Mouse (Mus musculus): ENCODE measurements at regions not wholly inside any gene's neighbourhood (a gene's known extent, or its start where the extent isn't known, plus 50 kb on each side); places are given as distances from the start of the nearest gene placed in this dataset.

DNA sequence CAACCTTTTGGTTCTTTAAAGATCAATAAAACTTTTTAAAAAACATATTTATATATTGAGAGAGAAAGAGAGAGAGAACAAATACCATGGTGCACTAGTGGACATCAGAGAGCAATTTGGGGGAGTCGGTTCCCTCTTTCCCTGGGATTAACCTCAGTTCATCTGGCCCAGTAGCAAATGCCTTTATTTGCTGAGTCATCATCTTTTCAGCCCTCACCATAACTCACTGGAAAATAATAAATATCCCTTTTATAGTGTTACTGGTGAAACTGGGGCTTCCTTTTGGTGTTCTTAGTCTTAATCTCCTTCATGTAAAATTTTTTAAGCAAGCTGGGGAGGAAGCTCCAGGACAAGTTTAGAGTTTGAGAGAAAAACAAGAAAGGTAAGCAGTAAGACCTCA is 105.3 kb upstream of the Arg1 start:
- DNase-seq (ENCODE audit: low read depth, low spot score): no peak

DNA sequence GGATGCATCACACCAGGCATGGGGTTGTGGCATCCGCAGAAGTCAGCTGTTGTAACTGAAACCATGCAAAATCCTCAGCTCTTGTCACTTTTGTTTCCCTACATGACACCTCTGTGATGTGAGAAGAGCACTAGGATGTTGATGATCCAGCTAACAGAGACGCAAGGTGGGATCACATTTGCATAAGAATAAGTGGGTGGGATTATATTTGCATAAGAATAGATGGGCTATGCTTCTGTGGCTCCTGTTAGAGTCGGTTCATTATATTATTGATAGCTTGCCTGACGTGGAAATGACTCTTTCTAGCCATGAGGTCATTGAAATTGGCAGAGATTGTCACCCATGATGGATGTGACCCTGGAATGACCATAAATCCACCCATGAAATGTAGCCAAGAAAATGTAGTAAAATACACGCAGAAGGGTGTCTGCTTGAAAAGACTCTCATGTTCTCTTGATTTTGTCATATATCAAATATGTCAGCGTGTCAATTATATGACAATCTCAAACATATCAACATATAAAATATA is 102.2 kb upstream of the Arg1 start:
- no peak for DNase-seq (ENCODE audit: low read depth, low spot score)

DNA sequence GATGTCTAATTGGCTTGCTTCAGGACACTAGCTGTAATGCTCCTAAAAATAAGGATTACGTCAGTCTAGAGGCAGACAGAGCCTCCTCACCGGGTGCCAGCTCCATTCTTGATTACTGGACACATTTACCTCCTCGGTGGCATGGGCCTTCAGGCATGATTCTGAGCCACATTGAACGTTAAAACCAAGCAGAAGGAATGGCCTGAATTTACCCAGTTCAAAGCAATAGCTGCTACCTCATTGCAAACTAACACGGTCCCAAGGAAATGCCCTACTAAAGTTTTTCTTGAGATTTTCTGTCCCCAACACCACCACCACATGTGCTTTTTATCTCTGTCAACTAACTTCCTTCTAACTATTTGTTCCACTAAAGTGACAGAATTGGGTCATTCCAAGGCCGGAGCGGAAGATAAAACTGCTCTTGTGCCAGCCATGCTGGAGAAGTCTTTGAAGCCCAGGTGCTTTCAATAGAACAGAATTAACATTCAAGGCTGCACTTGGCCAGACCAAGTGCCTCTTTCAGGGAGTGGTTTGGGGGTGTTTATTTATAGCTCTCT is 96.4 kb upstream of the Arg1 start:
- DNase-seq (ENCODE audit: low read depth, low spot score): no peak

DNA sequence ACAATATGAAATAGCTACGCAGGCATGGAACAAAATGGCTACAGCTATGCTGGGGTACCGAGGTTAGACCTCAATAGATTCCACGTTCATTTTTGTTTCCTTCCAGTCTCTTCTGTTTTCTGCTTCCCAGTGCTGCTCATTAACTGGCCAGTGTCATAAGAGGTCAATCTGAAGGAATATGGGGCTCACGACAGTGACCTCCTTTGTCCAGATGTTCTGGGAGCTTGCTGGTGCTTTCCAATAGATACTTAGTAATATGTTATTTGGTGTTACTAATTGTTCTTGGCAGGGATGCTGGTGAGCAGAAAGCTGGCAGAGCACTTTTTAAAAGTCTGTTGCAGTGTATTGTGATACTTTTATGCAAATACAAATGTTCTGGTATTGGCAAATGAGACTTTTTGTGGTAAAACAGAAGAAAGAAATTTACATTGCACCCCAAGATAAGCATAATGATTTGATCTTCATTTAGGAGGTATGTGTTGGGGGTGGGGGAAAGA is 95.8 kb upstream of the Arg1 start:
- no peak for DNase-seq (ENCODE audit: low read depth, low spot score)

DNA sequence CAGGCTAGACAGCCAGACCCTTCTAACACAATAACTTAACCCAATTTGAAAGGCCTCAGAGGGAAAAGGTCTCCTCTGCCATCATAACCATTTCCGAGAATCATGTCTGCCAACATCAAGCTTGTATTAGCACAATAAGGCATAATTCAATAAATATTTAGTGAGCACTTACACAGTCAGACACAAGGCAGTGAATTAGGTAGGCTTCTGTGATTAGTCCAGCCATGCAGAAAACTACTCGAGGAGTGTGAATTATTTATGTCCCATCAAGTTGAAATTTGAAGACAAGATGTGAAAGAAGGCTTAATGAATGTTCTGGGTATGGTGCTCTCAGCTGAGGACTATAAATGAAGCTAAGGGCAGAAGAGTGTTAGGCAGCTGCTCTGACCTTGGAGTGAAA is 91.7 kb upstream of the Arg1 start:
- DNase-seq (ENCODE audit: low read depth, low spot score): no peak

DNA sequence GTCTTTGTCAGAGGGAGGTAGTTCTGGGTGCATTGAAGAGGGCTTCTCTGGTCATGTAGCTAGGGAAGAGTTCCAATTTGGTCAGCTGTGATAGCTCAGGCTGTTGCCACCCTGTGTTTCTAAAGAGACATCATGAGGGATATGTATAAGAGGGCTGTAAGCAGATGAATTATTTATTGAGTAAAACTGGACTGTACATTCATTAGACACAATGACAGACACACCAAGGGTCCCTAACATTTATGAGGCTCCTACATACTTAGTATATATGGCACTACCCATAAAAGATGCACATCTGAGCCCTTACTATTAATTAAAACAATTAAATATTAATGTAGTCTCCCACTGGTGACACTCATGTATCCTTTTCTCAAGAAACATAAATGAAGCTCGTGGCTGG is 90.6 kb upstream of the Arg1 start:
- DNase-seq (ENCODE audit: low read depth, low spot score): no peak

DNA sequence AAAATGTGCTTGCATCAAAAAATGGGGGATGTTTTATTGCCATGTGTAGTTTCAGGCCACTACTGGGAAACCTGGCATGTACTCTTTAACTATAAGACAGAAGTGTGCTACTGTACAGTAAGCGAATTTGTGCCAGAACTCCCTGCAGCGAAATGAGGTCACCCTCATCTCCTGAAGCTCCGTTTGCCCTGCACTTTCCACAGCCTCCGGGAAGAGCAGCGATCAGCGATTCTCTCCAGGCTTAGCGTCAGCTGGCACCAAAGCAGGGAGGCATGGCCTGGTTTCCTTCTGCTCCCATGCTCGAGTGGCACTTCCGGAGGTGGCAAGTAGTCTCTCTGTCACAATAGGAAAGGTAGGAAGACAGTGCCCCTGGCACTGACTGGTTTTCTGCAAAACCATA is 88.8 kb upstream of the Arg1 start:
- DNase-seq (ENCODE audit: low read depth, low spot score): no peak

DNA sequence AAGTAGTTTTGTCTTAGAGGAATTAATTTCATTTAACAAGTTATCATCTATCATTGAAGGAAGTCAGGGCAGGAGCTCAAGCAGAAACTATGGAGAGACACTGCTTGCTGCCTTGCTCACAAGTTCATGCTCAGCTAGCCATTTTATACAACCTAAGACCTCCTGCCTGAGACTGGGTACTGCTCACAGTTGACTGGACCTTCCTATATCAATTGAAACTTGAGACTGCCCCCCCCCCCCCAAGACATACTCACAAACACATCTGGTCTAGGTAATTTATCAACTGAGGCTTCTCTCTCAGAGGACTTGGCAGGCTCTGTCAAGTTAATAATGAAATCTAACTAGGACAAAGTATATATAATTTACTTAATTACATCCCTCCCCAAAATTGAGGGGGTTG is 84.8 kb upstream of the Arg1 start:
- no peak for DNase-seq (ENCODE audit: low read depth, low spot score)

DNA sequence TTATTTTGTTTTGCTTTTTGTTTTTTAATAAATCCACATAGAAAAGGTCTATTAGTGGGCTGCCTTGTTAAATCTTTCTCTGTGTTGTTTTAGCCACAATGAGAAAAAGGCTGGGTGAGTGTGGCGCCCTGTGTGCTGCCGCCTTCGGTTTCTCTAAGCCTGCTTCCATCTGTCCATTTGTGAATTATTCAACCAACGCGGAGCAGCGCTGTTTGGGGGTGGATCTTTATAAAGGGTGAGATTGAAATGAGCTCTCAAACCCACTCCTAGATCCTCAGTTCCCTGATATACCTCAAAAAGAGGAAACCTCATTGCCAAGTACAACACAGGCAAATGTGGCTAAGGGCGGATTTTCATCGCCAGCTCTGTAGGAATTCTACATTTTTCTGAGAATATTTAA is 74.0 kb upstream of the Arg1 start:
- DNase-seq (ENCODE audit: low read depth, low spot score): peak; percentile 88

DNA sequence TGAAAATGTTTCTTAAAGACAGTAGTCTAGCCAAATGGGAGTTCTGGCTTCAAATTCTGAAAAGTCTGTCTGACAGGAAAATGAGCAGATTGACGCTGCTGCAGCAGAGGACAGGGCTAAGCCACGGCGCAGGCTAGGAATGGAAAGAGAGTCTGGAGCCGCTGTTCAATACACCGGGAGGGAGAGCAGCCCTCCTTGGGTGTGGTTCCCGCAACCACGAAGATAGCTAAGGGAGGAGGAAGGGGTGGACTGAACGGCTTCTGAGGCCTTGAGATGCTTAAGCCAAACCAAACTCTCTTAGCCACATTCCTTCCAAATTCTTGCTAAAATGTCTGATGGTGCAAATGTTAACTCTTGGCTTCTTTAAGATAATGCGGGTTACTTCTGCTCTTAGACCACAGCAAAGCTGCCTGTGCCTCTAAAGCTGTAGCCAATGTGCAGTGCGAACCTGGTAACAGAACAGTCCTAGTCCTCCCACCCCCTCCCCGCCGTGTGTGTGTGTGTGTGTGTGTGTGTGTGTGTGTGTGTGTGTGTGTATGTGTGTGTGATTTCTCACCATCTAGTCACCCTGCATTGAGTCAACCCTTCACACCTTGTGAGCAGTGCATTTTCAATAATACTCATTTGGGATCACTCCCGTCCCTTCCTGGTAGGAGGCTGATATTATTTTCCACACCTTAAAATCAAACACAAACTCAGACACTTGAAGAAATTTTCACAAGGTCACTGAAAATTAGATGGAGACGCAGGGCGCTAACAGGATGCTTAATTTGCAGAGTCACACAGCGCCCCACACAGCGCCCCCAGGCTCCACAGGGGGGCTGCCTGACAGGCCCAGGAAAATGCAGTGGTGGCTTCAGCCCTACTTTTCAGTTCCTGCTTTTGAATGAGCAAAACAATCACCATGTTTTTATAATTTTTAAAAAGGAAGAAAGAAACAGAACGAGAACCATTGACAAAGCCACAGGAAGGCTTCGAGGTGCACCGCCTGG is 73.2 kb upstream of the Arg1 start:
- DNase-seq (ENCODE audit: low read depth, low spot score): no peak

DNA sequence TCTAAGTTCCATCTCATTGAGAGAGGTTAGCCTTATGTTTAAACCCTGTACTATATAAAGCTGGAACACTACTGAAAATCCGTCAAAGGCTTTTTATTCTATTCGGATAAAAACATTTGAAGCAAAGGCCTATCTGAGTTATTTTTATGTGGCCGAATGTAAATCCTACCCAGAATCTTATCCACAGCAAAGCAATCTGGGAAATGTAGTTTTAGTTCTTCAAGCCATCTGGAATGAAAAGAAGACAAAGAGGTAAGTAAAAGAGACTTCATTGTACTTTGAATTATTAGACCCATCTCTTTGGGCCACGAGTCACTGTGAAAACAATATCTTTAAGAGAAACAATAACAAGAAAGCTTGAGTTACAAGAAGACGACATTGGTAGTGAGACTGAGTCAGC is 72.5 kb upstream of the Arg1 start:
- DNase-seq (ENCODE audit: low read depth, low spot score): no peak

DNA sequence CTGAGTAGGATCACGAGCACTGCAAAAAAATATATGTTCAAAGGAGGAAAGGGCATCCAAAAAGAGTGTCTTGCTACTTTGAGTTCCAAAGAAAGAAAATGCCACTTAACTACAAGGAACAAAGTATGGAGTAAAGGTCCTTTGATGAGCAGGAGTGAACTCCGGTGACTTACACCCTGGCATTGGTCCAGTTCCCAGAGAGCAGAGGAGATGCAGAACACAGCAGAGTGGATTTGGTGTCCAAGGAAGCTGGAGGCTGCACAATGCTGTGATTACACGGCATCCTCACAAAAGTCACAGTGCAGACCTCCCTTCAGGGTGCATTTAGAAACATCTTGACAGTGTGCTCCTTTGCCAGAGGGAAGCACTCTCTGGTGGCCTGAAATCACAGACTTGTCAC is 70.4 kb upstream of the Arg1 start:
- no peak for DNase-seq (ENCODE audit: low read depth, low spot score)

DNA sequence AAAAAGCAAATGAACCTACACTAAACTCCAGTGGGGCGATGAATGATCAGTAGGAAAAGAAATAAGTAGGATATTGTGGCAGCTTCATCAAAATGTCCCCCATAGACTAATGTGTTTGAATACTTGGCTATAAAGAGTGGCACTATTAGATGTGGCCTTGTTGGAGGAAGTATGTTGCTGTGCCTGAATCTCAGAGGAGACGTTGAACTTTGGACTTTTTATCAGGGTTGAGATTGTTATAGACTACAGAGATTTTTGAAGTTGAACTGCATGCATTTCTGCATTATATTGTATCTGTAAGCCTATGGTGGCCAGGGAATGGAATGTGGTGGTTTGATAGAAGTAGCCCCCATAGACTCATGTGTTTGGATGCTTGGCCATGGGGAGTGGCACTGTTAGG is 68.5 kb upstream of the Arg1 start:
- no peak for DNase-seq (ENCODE audit: low read depth, low spot score)

DNA sequence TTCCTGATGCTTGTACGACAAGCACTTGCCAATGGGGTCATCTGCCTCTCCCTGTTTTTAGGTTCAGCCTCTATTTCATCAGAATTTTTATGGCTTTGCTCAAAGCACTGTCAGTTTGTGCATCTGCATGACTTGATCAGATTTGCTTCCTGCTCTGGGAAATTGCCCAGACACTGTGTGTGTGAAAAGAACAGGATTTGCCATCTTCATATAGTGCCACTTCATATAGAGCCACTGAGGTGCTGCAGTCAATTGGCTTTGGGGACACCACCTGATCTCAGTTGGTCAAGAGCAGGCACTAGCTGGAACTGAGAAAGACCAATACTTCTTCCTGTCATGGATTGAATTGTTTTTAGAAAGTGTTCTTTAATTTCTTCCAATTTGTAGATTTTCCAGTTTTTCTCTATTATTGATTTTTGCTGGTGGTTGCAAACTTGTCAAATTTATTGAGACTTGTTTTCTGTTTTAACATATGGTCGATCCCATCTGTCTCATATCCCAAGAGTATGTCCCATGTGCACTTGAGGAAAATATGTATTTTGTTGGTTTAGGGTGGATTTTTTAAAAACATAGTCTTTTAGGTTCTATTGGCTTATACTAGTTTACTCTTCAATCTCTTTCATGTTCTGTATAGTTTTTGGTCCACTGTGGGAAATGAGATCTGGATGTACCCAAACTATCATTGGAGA is 62.8 kb upstream of the Arg1 start:
- no peak for DNase-seq (ENCODE audit: low read depth, low spot score)

DNA sequence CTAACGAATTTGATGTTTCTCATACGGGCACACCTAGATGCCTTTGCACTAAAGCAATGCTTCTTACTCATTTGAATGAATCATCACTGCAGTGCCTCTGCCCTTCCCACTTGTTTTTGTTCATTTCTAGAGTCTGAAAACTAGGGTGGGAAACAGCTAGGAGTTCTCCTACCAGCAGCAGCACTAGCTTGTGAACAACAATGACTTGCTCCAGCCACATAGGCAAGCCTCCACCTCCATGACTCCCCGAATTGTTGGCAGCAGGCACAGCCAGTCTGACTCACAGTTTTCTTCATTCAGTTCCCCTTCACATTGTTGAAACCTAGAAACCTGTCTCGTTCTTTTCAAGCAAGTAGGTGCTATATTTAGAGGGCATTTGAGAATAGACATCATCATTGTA is 57.5 kb upstream of the Arg1 start:
- DNase-seq (ENCODE audit: low read depth, low spot score): no peak

DNA sequence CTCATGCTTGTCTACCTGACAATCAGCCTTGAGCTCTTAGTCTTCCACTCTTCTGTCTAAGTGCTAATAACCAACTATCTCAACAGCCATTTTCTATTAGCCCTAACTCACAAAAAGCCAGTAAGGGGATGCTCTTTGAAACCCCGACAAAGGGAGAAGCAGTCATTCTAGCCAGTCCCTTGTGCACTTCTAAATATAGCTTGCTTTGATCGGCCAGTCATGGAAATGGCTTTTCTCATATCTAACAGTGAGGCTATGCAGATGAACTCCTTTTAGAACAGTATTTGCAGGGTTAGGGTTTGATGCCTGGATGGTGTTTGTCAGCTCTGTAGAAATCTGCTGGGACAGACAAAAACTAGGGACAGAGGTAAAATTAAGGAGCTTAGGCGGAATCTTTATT is 54.5 kb upstream of the Arg1 start:
- DNase-seq (ENCODE audit: low read depth, low spot score): no peak

All from telencephalon, adult 2 months (tissue).